Mouse (Mus musculus) midbrain, embryonic 10.5 days (tissue): ENCODE data around the gene Plin5. TPM values are rescaled to one million over a fixed set of nuclear protein-coding genes. Genes with fewer than 3 reads are reported as not detected.
A peak's percentile ranks its signal among the peaks of the same experiment; 100 is the strongest.

Source experiments
- DNase-seq: peaks from one replicate; pipeline ENCODE4 v3.0.0-alpha.2; 2017; ENCODE audit warnings: low spot score
- H3K27ac ChIP-seq: fragments of 300-500 bp; sonication (generic); replicated peaks from 2 replicates; pipeline ENCODE4 v1.5.1; 2016; ENCODE audit warnings: mild to moderate bottlenecking
- H3K27me3 ChIP-seq: fragments of 300-500 bp; sonication (generic); 2 replicates; pipeline ENCODE4 v1.6.1; 2016; ENCODE audit warnings: low read depth, mild to moderate bottlenecking; ENCODE audit not compliant: poor library complexity, severe bottlenecking
- H3K36me3 ChIP-seq: fragments of 300-500 bp; sonication (generic); 2 replicates; pipeline ENCODE4 v1.6.1; 2016; ENCODE audit warnings: mild to moderate bottlenecking, moderate library complexity
- H3K4me1 ChIP-seq: fragments of 300-500 bp; sonication (generic); 2 replicates; pipeline ENCODE4 v1.6.1; 2016
- H3K4me3 ChIP-seq: fragments of 300-500 bp; sonication (generic); 2 replicates; pipeline ENCODE4 v1.5.1; 2016; ENCODE audit warnings: mild to moderate bottlenecking, moderate library complexity
- H3K9me3 ChIP-seq: fragments of 300-500 bp; sonication (generic); replicated peaks from 2 replicates; pipeline ENCODE4 v1.6.1; 2016; ENCODE audit warnings: mild to moderate bottlenecking
- WGBS: fragments of 180-500 bp; shearing (Covaris S2); methylation state at CpG from one replicate; pipeline ENCODE4 v1.1.7; 2016; 5-methylcytosine and 5-hydroxymethylcytosine counted together
- polyA plus RNA-seq: library from polyadenylated mRNA; unstranded; fragments of >200 nt; fragmentation: Nextera tagmentation; extraction: Ambion mirVana; gene quantifications from 2 replicates; pipeline ENCODE4 v1.2.1, GENCODE M21; 2016

The Plin5 gene
- polyA plus RNA-seq, 1 experiment from 2014 or later, result 0.21 TPM

GRCm38 (mm10) chr17:56128246-56128645, 10.8 kb upstream of the Plin5 start:
- Histone ChIP-seq H3K36me3 (peaks cover 12% of the 10 kb centered on the region), H3K27ac (no peak overlapping the region), H3K4me1 (peaks cover 17% of the 10 kb centered on the region), H3K27me3 (peaks cover 27% of the 10 kb centered on the region), H3K4me3 (no peak overlapping the region), H3K9me3 (peaks cover 6% of the 10 kb centered on the region)
- 89% methylated on average over 15 of the region's 15 CpGs for WGBS
- DNase-seq, result no peak

GRCm38 (mm10) chr17:56126175-56126574, 8.8 kb upstream of the Plin5 start:
- no peak overlapping the region for H3K4me3 ChIP-seq
- no peak overlapping the region for H3K27ac ChIP-seq
- peaks cover 48% of the 10 kb centered on the region for H3K27me3 ChIP-seq
- peaks cover 12% of the 10 kb centered on the region for H3K4me1 ChIP-seq
- DNase-seq, result no peak
- WGBS, result 80% methylated on average over 11 of the region's 11 CpGs
- peaks cover 22% of the 10 kb centered on the region for H3K9me3 ChIP-seq
- peaks cover 13% of the 10 kb centered on the region for H3K36me3 ChIP-seq

GRCm38 (mm10) chr17:56125276-56125630, 7.9 kb upstream of the Plin5 start:
- Histone ChIP-seq H3K27me3 (peaks cover 57% of the 10 kb centered on the region), H3K36me3 (0 out of 2 replicates have a peak, but pooled peaks cover 7% of the 10 kb centered on the region), H3K9me3 (peaks cover 22% of the 10 kb centered on the region), H3K4me1 (peaks cover 17% of the 10 kb centered on the region), H3K27ac (no peak overlapping the region), H3K4me3 (no peak overlapping the region)
- 84% methylated on average over 4 of the region's 4 CpGs for WGBS
- DNase-seq, result no peak

GRCm38 (mm10) chr17:56124377-56125275, 7.2 kb upstream of the Plin5 start:
- WGBS, result 13% methylated on average over 59 of the region's 59 CpGs
- peak overlapping the region; percentile 66 for H3K27ac ChIP-seq

GRCm38 (mm10) chr17:56123681-56124340, 6.4 kb upstream of the Plin5 start:
- WGBS, result 48% methylated on average over 54 of the region's 59 CpGs
- Histone ChIP-seq H3K9me3 (peaks cover 22% of the 10 kb centered on the region), H3K4me3 (peak overlapping the region; percentile 53), H3K27ac (peak overlapping the region; percentile 66), H3K36me3 (0 out of 2 replicates have a peak, but pooled peaks cover 7% of the 10 kb centered on the region), H3K27me3 (peaks cover 71% of the 10 kb centered on the region), H3K4me1 (peaks cover 24% of the 10 kb centered on the region)
- DNase-seq, result no peak

More at GRCm38 (mm10) chr17:56124377-56125275, 7.2 kb upstream of the Plin5 start:
- H3K9me3 ChIP-seq, result peaks cover 22% of the 10 kb centered on the region
- H3K36me3 ChIP-seq, result 0 out of 2 replicates have a peak, but pooled peaks cover 7% of the 10 kb centered on the region
- H3K27me3 ChIP-seq, result peaks cover 63% of the 10 kb centered on the region
- peaks cover 23% of the 10 kb centered on the region for H3K4me1 ChIP-seq
- H3K4me3 ChIP-seq, result peak overlapping the region; percentile 53
- DNase-seq, result peak; percentile 58

GRCm38 (mm10) chr17:56123161-56123560, 5.8 kb upstream of the Plin5 start:
- peaks cover 22% of the 10 kb centered on the region for H3K9me3 ChIP-seq
- DNase-seq, result no peak
- H3K27ac ChIP-seq, result no peak overlapping the region
- peaks cover 24% of the 10 kb centered on the region for H3K4me1 ChIP-seq
- 88% methylated on average over 12 of the region's 12 CpGs for WGBS
- peaks cover 78% of the 10 kb centered on the region for H3K27me3 ChIP-seq
- H3K36me3 ChIP-seq, result 0 out of 2 replicates have a peak, but pooled peaks cover 7% of the 10 kb centered on the region
- no peak overlapping the region for H3K4me3 ChIP-seq

- peaks cover 22% of the 10 kb centered on the region for H3K9me3 ChIP-seq
- DNase-seq, result no peak
- H3K4me3 ChIP-seq, result no peak within 1 kb of the TSS; the same call in 1 of the 2 replicates
- H3K36me3 ChIP-seq, result 0 out of 2 replicates have a peak, but pooled peaks cover 3% of the 10 kb centered on the region
- WGBS, result 70% methylated on average over 2 of the region's 2 CpGs
- H3K4me1 ChIP-seq, result peaks cover 31% of the 10 kb centered on the region
- H3K27ac ChIP-seq, result no peak within 1 kb of the TSS
- peaks cover 89% of the 10 kb centered on the region for H3K27me3 ChIP-seq
Measured at GRCm38 (mm10) chr17:56121826-56122225, 4.4 kb upstream of the Plin5 start, which contains the start of gene Lrg1. Lrg1 (minus strand) TSS chr17:56122001.

- DNase-seq, result no peak
- Histone ChIP-seq H3K4me1 (peaks cover 31% of the 10 kb centered on the region), H3K9me3 (peaks cover 22% of the 10 kb centered on the region), H3K4me3 (peak overlapping the region; percentile 26), H3K27ac (no peak overlapping the region), H3K36me3 (0 out of 2 replicates have a peak, but pooled peaks cover 3% of the 10 kb centered on the region), H3K27me3 (peaks cover 94% of the 10 kb centered on the region)
- 9% methylated on average over 66 of the region's 66 CpGs for WGBS
Measured at GRCm38 (mm10) chr17:56119981-56120880, 2.8 kb upstream of the Plin5 start.

- Histone ChIP-seq H3K36me3 (0 out of 2 replicates have a peak, but pooled peaks cover 3% of the 10 kb centered on the region), H3K27ac (no peak overlapping the region), H3K4me1 (peaks cover 27% of the 10 kb centered on the region), H3K27me3 (peaks cover 86% of the 10 kb centered on the region), H3K9me3 (peaks cover 22% of the 10 kb centered on the region), H3K4me3 (no peak overlapping the region; the same call in 1 of the 2 replicates)
- 54% methylated on average over 12 of the region's 12 CpGs for WGBS
- no peak for DNase-seq
Measured at GRCm38 (mm10) chr17:56119431-56119830, 2.0 kb upstream of the Plin5 start.

- peaks cover 53% of the 10 kb centered on the region for H3K27me3 ChIP-seq
- 82% methylated on average over 10 of the region's 10 CpGs for WGBS
- H3K36me3 ChIP-seq, result no peaks in the 10 kb centered on the region
Measured at GRCm38 (mm10) chr17:56116193-56116592, 1.2 kb downstream of the Plin5 start.

GRCm38 (mm10) chr17:56112743-56113142, 4.7 kb downstream of the Plin5 start:
- DNase-seq, result no peak
- Histone ChIP-seq H3K4me1 (peaks cover 17% of the 10 kb centered on the region), H3K27me3 (peaks cover 20% of the 10 kb centered on the region), H3K36me3 (no peaks in the 10 kb centered on the region), H3K9me3 (no peaks in the 10 kb centered on the region), H3K4me3 (no peak overlapping the region), H3K27ac (no peak overlapping the region)
- WGBS, result 69% methylated on average over 3 of the region's 3 CpGs

More at GRCm38 (mm10) chr17:56116193-56116592, 1.2 kb downstream of the Plin5 start:
- Histone ChIP-seq H3K27ac (no peak overlapping the region), H3K9me3 (no peaks in the 10 kb centered on the region), H3K4me3 (no peak overlapping the region), H3K4me1 (peaks cover 30% of the 10 kb centered on the region)
- no peak for DNase-seq

- WGBS, result 38% methylated on average over 5 of the region's 5 CpGs
- H3K27ac ChIP-seq, result no peak overlapping the region
- H3K4me3 ChIP-seq, result no peak overlapping the region
- DNase-seq, result peak; percentile 74
- H3K36me3 ChIP-seq, result no peaks in the 10 kb centered on the region
- peaks cover 12% of the 10 kb centered on the region for H3K27me3 ChIP-seq
- H3K9me3 ChIP-seq, result no peaks in the 10 kb centered on the region
- peaks cover 10% of the 10 kb centered on the region; the same call in 1 of the 2 replicates for H3K4me1 ChIP-seq
Measured at GRCm38 (mm10) chr17:56111864-56112263, 5.5 kb downstream of the Plin5 start.
